ENCODE assay signal across 8 mouse cellular contexts in genomic region chr3:102193488-102194290, GRCm38 (mm10). TPM values are rescaled to one million over a fixed set of nuclear protein-coding genes. Genes with fewer than 3 reads are reported as not detected.
A peak's percentile ranks its signal among the peaks of the same experiment; 100 is the strongest.
DNase-seq lines count a peak whose midpoint lies in the region; ATAC-seq and TF ChIP-seq lines count a peak whose summit lies in the region.

No protein-coding gene starts in this region.

- no peaks in the 10 kb centered on the region for H3K36me3 ChIP-seq in forebrain, postnatal 0 days (ENCODE audit: insufficient read depth)
- peaks cover 7% of the 10 kb centered on the region for H3K36me3 ChIP-seq in intestine, postnatal 0 days (ENCODE audit: control insufficient read depth, insufficient read depth)
- no peaks in the 10 kb centered on the region for H3K36me3 ChIP-seq in thymus, adult 2 months (ENCODE audit: control insufficient read depth, insufficient read depth, low read length)

- H3K27me3 ChIP-seq in forebrain, postnatal 0 days (ENCODE audit: insufficient read depth, low read length), result peaks cover 7% of the 10 kb centered on the region
- H3K27me3 ChIP-seq in intestine, postnatal 0 days (replicated peaks; ENCODE audit: control insufficient read depth, insufficient read depth, low read length), result no peaks in the 10 kb centered on the region
- no peaks in the 10 kb centered on the region; the same call in 1 of the 2 replicates for H3K27me3 ChIP-seq in thymus, adult 2 months (ENCODE audit: control insufficient read depth, insufficient read depth, low read length)

- peak overlapping the region; percentile 43 for H3K4me3 ChIP-seq in gastrocnemius, adult 2 months
- 0 out of 2 replicates have a peak overlapping the region, but pooled peaks have one; percentile 1 for H3K4me3 ChIP-seq in forebrain, postnatal 0 days (ENCODE audit: low read depth, low read length)
- no peak overlapping the region for H3K4me3 ChIP-seq in intestine, postnatal 0 days (ENCODE audit: low read depth, low read length)
- H3K4me3 ChIP-seq in thymus, adult 2 months (ENCODE audit: control insufficient read depth, insufficient read depth, low read length), result no peak overlapping the region

- peak overlapping the region; percentile 56 for H3K27ac ChIP-seq in gastrocnemius, adult 2 months
- H3K27ac ChIP-seq in forebrain, postnatal 0 days (ENCODE audit: low read depth, low read length), result no peak overlapping the region
- H3K27ac ChIP-seq in intestine, postnatal 0 days (ENCODE audit: low read depth, low read length), result no peak overlapping the region
- no peak overlapping the region for H3K27ac ChIP-seq in thymus, adult 2 months (ENCODE audit: control insufficient read depth, insufficient read depth, low read length)

- 0 out of 2 replicates have a peak overlapping the region, but pooled peaks have one; percentile 10 for H3K9ac ChIP-seq in forebrain, postnatal 0 days
- no peak overlapping the region for H3K9ac ChIP-seq in intestine, postnatal 0 days (ENCODE audit: low read depth, low read length)

- no peaks in the 10 kb centered on the region for H3K9me3 ChIP-seq in forebrain, postnatal 0 days (ENCODE audit: low read length)
- no peaks in the 10 kb centered on the region for H3K9me3 ChIP-seq in intestine, postnatal 0 days (ENCODE audit: control insufficient read depth)

- WGBS in forebrain, postnatal 0 days, result 11% methylated on average over 19 of the region's 20 CpGs
- WGBS in intestine, postnatal 0 days, result 15% methylated on average over 20 of the region's 20 CpGs
- WGBS in thymus, adult 2 months, result 43% methylated on average over 20 of the region's 20 CpGs

- 0 out of 2 replicates have a peak overlapping the region, but pooled peaks have one; percentile 13 for H3K4me2 ChIP-seq in forebrain, postnatal 0 days (ENCODE audit: low read depth)
- peak overlapping the region; percentile 48 for H3K4me2 ChIP-seq in intestine, postnatal 0 days (replicated peaks; ENCODE audit: low read depth)

- no peak for TF ChIP-seq CTCF in gastrocnemius, adult 2 months (IDR thresholded peaks at IDR 0.05)
- no peak for TF ChIP-seq CTCF in forebrain, postnatal 0 days (IDR thresholded peaks at IDR 0.05; ENCODE audit: low read depth)
- no peak for TF ChIP-seq CTCF in intestine, postnatal 0 days (IDR thresholded peaks at IDR 0.05; ENCODE audit: low read depth)
- TF ChIP-seq CTCF in thymus, adult 2 months (IDR thresholded peaks at IDR 0.05; ENCODE audit: borderline replicate concordance, control insufficient read depth, extremely low read depth, insufficient read depth, low read length, poor library complexity), result no peak

- peak; percentile 34 for DNase-seq in gastrocnemius, adult 2 months
- no peak for DNase-seq in gastrocnemius, postnatal 36 days
- DNase-seq in forebrain, postnatal 0 days, result no peak
- DNase-seq in lung, postnatal 10 days, result peak; percentile 42
- DNase-seq in left cerebral cortex, postnatal 25 days (ENCODE audit: low spot score in 2 of 2), result no peak
- DNase-seq in thymus, adult 2 months, result no peak

- intact Hi-C loops in gastrocnemius, adult 2 months (cut with DNase I), result no loop called here
- intact Hi-C loops in gastrocnemius, postnatal 36 days (cut with DNase I), result no loop called here
- intact Hi-C loops in left cerebral cortex, postnatal 25 days (cut with DNase I), result no loop called here

- ATAC-seq in forebrain, postnatal 0 days, result no peak
- ATAC-seq in intestine, postnatal 0 days, result no peak
- no peak for ATAC-seq in monocyte, adult 5-6 weeks (replicated peaks; ENCODE audit: insufficient number of reproducible peaks, low FRiP score, low TSS enrichment, poor library complexity, severe bottlenecking)

- no peaks in the 10 kb centered on the region; the same call in 1 of the 2 replicates for H3K4me1 ChIP-seq in forebrain, postnatal 0 days (ENCODE audit: insufficient read depth)
- H3K4me1 ChIP-seq in intestine, postnatal 0 days (replicated peaks; ENCODE audit: control insufficient read depth, insufficient read depth, low read length), result peaks cover 26% of the 10 kb centered on the region
- H3K4me1 ChIP-seq in thymus, adult 2 months (replicated peaks; ENCODE audit: control insufficient read depth, insufficient read depth, low read length), result no peaks in the 10 kb centered on the region; the same call in 1 of the 2 replicates

- TF ChIP-seq POLR2A in thymus, adult 2 months (IDR thresholded peaks at IDR 0.05; ENCODE audit: control insufficient read depth, extremely low read depth, insufficient read depth, low read length, poor library complexity), result no peak

RNA-seq across cellular contexts. Expression of gene Vangl1, which starts 10.8 kb away (rescaled TPM):
- 1 to 10 TPM; 1.6 to 4.1 TPM for total RNA-seq in gastrocnemius, adult 2 months (2021)
- 1 to 10 TPM; 2.2 to 3.9 TPM for total RNA-seq in gastrocnemius, postnatal 36 days (2021)
- 6.5 TPM in 2 replicates for total RNA-seq in forebrain, postnatal 0 days (2014; rRNA removed)
- 3.5 and 5.7 TPM in 2 replicates for polyA plus RNA-seq in forebrain, postnatal 0 days (2015; fragmentation: Nextera tagmentation; extraction: Ambion mirVana)
- polyA plus RNA-seq in intestine, postnatal 0 days (2015; fragmentation: Nextera tagmentation; extraction: Ambion mirVana), result 7.2 and 7.4 TPM in 2 replicates
- 1.4 TPM in 1 of 3 replicates, not detected in the others for total RNA-seq in monocyte, adult 5-6 weeks (2017)
- total RNA-seq in left cerebral cortex, postnatal 25 days (2021), result 1 to 10 TPM; 4.2 to 5.7 TPM
- 9.7 and 10.6 TPM in 2 replicates for polyA plus RNA-seq in thymus, adult 2 months (2012; rRNA removed)

Comparison
In these comparisons a context has a peak if more than half of its experiments do, and no peak if none do; other contexts are left out.
1. DNase-seq: peak in gastrocnemius, adult 2 months (single experiment) and lung, postnatal 10 days (single experiment); none in gastrocnemius, postnatal 36 days (0 of 2), forebrain, postnatal 0 days (single experiment), left cerebral cortex, postnatal 25 days (0 of 2) and thymus, adult 2 months (single experiment).
2. H3K4me3 ChIP-seq: peak in gastrocnemius, adult 2 months (single experiment) and forebrain, postnatal 0 days (single experiment); none in intestine, postnatal 0 days (single experiment) and thymus, adult 2 months (single experiment).